Mouse (Mus musculus) CH12.LX (cell line): ENCODE measurements around the gene St3gal3. TPM values are rescaled to one million over a fixed set of nuclear protein-coding genes. Genes with fewer than 3 reads are reported as not detected.

Experiments used
- DNase-seq: peaks from one replicate; pipeline ENCODE4 v3.0.0-alpha.2; 2013; ENCODE audit errors: extremely low read depth
- H3K27ac ChIP-seq: 2 replicates; pipeline ENCODE4 v1.5.1; 2012; ENCODE audit warnings: low read depth, mild to moderate bottlenecking, control low read depth, moderate library complexity; ENCODE audit not compliant: insufficient read depth
- H3K27me3 ChIP-seq: replicated peaks from 2 replicates; pipeline ENCODE3; 2012; ENCODE audit warnings: inconsistent platforms
- H3K36me3 ChIP-seq, 2 experiments: replicated peaks in 1 of 2; 2 replicates each; pipeline versions ENCODE3 to v1.6.1; 2012; ENCODE audit warnings: inconsistent platforms in 1 of 2, low read length in 1 of 2, mild to moderate bottlenecking in 1 of 2, mixed read lengths in 1 of 2, moderate library complexity in 1 of 2; ENCODE audit not compliant: control insufficient read depth in 1 of 2, insufficient read depth in 1 of 2
- H3K4me1 ChIP-seq, 2 experiments: 2 replicates each; pipeline ENCODE4 v1.6.1; 2012; ENCODE audit warnings: inconsistent platforms in 1 of 2, moderate library complexity in 1 of 2; ENCODE audit not compliant: insufficient read depth in 2 of 2, control insufficient read depth in 1 of 2
- H3K4me2 ChIP-seq: 2 replicates; pipeline ENCODE4 v1.6.1; 2012; ENCODE audit warnings: low read depth, mild to moderate bottlenecking, control low read depth; ENCODE audit not compliant: poor library complexity, insufficient read depth, severe bottlenecking
- H3K4me3 ChIP-seq, 3 experiments: fragments of 150-350 bp in 1 of 3; sonication (generic) in 1 of 3; replicated peaks in 1 of 3; 2 replicates each; pipeline versions ENCODE3 to v1.5.1; 2011 to 2012; ENCODE audit warnings: low read depth in 2 of 3, low read length in 2 of 3, mild to moderate bottlenecking in 2 of 3, moderate library complexity in 2 of 3, control low read depth in 1 of 3, improper control_type of control experiment in 1 of 3, inconsistent platforms in 1 of 3, mixed read lengths in 1 of 3; ENCODE audit not compliant: poor library complexity in 1 of 3
- H3K79me2 ChIP-seq: replicated peaks from 2 replicates; pipeline ENCODE4 v1.6.1; 2012; ENCODE audit warnings: mild to moderate bottlenecking, moderate library complexity; ENCODE audit not compliant: control insufficient read depth, poor library complexity, insufficient read depth, severe bottlenecking; ENCODE audit errors: extremely low read depth
- H3K9ac ChIP-seq: 2 replicates; pipeline ENCODE4 v1.6.1; 2012; ENCODE audit warnings: low read depth, mild to moderate bottlenecking, control low read depth, moderate library complexity; ENCODE audit not compliant: insufficient read depth
- H3K9me3 ChIP-seq: replicated peaks from 2 replicates; pipeline ENCODE3; 2012; ENCODE audit warnings: low read length, inconsistent platforms, mixed read lengths
- BHLHE40 ChIP-seq: IDR thresholded peaks from 2 replicates; pipeline ENCODE4 v1.6.1; 2011; ENCODE audit warnings: mild to moderate bottlenecking, low read depth, low read length, improper control_type of control experiment
- CHD2 ChIP-seq: IDR thresholded peaks from 2 replicates; pipeline ENCODE4 v1.6.1; 2011; ENCODE audit warnings: low read length, improper control_type of control experiment
- CTCF ChIP-seq, 2 experiments: IDR thresholded peaks in 1 of 2; conservative IDR thresholded peaks in 1 of 2; 2 replicates each; pipeline ENCODE4 v1.5.1; 2011 to 2012; ENCODE audit warnings: low read depth in 2 of 2, low read length in 2 of 2, improper control_type of control experiment in 1 of 2, inconsistent platforms in 1 of 2, mild to moderate bottlenecking in 1 of 2, moderate library complexity in 1 of 2
- EP300 ChIP-seq: IDR thresholded peaks from 2 replicates; pipeline ENCODE4 v1.6.1; 2011; ENCODE audit warnings: low read length, improper control_type of control experiment
- ETS1 ChIP-seq: conservative IDR thresholded peaks from 2 replicates; pipeline ENCODE4 v1.6.1; 2012; ENCODE audit warnings: low read depth, mild to moderate bottlenecking, inconsistent platforms, low read length, improper control_type of control experiment, moderate library complexity
- GABPA ChIP-seq: IDR thresholded peaks from 2 replicates; pipeline ENCODE4 v1.6.1; 2012; ENCODE audit warnings: low read depth, low read length, improper control_type of control experiment, inconsistent platforms; ENCODE audit not compliant: insufficient replicate concordance
- IRF4 ChIP-seq: IDR thresholded peaks from 2 replicates; pipeline ENCODE4 v1.6.1; 2014; ENCODE audit warnings: low read depth, mild to moderate bottlenecking, inconsistent platforms, low read length, improper control_type of control experiment
- KAT2A ChIP-seq: IDR thresholded peaks from 2 replicates; pipeline ENCODE4 v1.6.1; 2012; ENCODE audit warnings: low read length, improper control_type of control experiment, inconsistent platforms; ENCODE audit not compliant: insufficient replicate concordance
- MAX ChIP-seq: IDR thresholded peaks from 2 replicates; pipeline ENCODE4 v1.6.1; 2011; ENCODE audit warnings: low read length, improper control_type of control experiment
- MAZ ChIP-seq: IDR thresholded peaks from 2 replicates; pipeline ENCODE4 v1.6.1; 2012; ENCODE audit warnings: low read depth, mild to moderate bottlenecking, inconsistent platforms, low read length, improper control_type of control experiment, moderate library complexity
- NELFE ChIP-seq: IDR thresholded peaks from 2 replicates; pipeline ENCODE4 v1.6.1; 2011; ENCODE audit warnings: low read depth, low read length, improper control_type of control experiment
- NRF1 ChIP-seq: IDR thresholded peaks from 2 replicates; pipeline ENCODE4 v1.6.1; 2014; ENCODE audit warnings: low read depth, mild to moderate bottlenecking, inconsistent platforms, low read length, improper control_type of control experiment, moderate library complexity
- PAX5 ChIP-seq: IDR thresholded peaks from 2 replicates; pipeline ENCODE4 v1.6.1; 2012; ENCODE audit warnings: low read length, inconsistent platforms, mixed read lengths
- POLR2A ChIP-seq: IDR thresholded peaks from 2 replicates; pipeline ENCODE4 v1.6.1; 2011; ENCODE audit warnings: low read depth, mild to moderate bottlenecking, improper control_type of control experiment, low read length
- SMC3 ChIP-seq: IDR thresholded peaks from 2 replicates; pipeline ENCODE4 v1.6.1; 2011; ENCODE audit warnings: low read depth, low read length, improper control_type of control experiment
- TCF12 ChIP-seq: IDR thresholded peaks from 2 replicates; pipeline ENCODE4 v1.6.1; 2014; ENCODE audit warnings: low read depth, mild to moderate bottlenecking, inconsistent platforms, low read length, improper control_type of control experiment
- UBTF ChIP-seq: IDR thresholded peaks from 2 replicates; pipeline ENCODE4 v1.6.1; 2012; ENCODE audit warnings: low read depth, mild to moderate bottlenecking, inconsistent platforms, low read length, improper control_type of control experiment, moderate library complexity
- USF1 ChIP-seq: IDR thresholded peaks from 2 replicates; pipeline ENCODE4 v1.6.1; 2014; ENCODE audit warnings: low read depth, mild to moderate bottlenecking, inconsistent platforms, low read length, improper control_type of control experiment
- ZC3H11A ChIP-seq: IDR thresholded peaks from 2 replicates; pipeline ENCODE4 v1.6.1; 2012; ENCODE audit warnings: low read depth, mild to moderate bottlenecking, inconsistent platforms, low read length, improper control_type of control experiment
- ZKSCAN1 ChIP-seq: IDR thresholded peaks from 2 replicates; pipeline ENCODE4 v1.6.1; 2012; ENCODE audit warnings: low read depth, inconsistent platforms, low read length, improper control_type of control experiment, borderline replicate concordance
- dilution Hi-C: fragments of 300-500 bp; cut with MboI; formaldehyde crosslinking; loops from 2 replicates; pipeline ENCODE4 v1.14.3; 2020; ENCODE audit warnings: low sequenced_read_pairs; ENCODE audit not compliant: extremely low pct_unique_long_range_greater_than_20kb, extremely low pct_ligation_motif_present
- in situ Hi-C: fragments of 300-500 bp; cut with MboI; formaldehyde crosslinking; loops from 3 replicates; pipeline ENCODE4 v1.14.3; 2019; ENCODE audit warnings: low sequenced_read_pairs, low pct_ligation_motif_present, low pct_unique_long_range_greater_than_20kb, mixed read lengths
- polyA plus RNA-seq: library from polyadenylated mRNA; unstranded; fragments of >175 nt; gene quantifications from 2 replicates; pipeline ENCODE4 v1.2.1, GENCODE M21; 2012; ENCODE audit warnings: low read depth; ENCODE audit not compliant: insufficient read length
- total RNA-seq, 2 experiments: library from RNA; depleted of rRNA; stranded (reverse); fragments of 300-350 nt in 1 of 2; fragments of >200 nt in 1 of 2; gene quantifications; 2 replicates each; pipeline ENCODE4 v1.2.3; 2012 to 2014

The St3gal3 gene
- total and polyA plus RNA-seq, 3 experiments: 7.1 to 10.1 (median 8.2) TPM

- Histone ChIP-seq H3K27me3 (no peaks in the 10 kb centered on the region), H3K4me2 (no peak overlapping the region), H3K9me3 (peaks cover 6% of the 10 kb centered on the region)
- DNase-seq: no peak
- no peak for TF ChIP-seq USF1
- no peak for TF ChIP-seq CHD2
- TF ChIP-seq MAZ: no peak
- TF ChIP-seq TCF12: no peak
- TF ChIP-seq NELFE: no peak
- TF ChIP-seq, all 38 proteins: peak for 0
- in situ Hi-C loops: no loop called here
- Histone ChIP-seq H3K4me1 (no peaks in the 10 kb centered on the region), H3K9ac (no peak overlapping the region), H3K27ac (no peak overlapping the region), H3K36me3 (peaks cover 0 to 14% of the 10 kb centered on the region in 2 experiments), H3K79me2 (no peaks in the 10 kb centered on the region), H3K4me3 (no peak overlapping the region)
- dilution Hi-C loops: no loop called here
Observed at GRCm38 (mm10) chr4:118112601-118113000, 22.1 kb downstream of the St3gal3 start.

GRCm38 (mm10) chr4:118109649-118110048, 25.1 kb downstream of the St3gal3 start:
- Histone ChIP-seq H3K9me3 (peaks cover 6% of the 10 kb centered on the region), H3K79me2 (no peaks in the 10 kb centered on the region), H3K27me3 (no peaks in the 10 kb centered on the region), H3K4me2 (no peak overlapping the region), H3K4me1 (no peaks in the 10 kb centered on the region), H3K36me3 (peaks cover 0 to 24% of the 10 kb centered on the region in 2 experiments), H3K27ac (no peak overlapping the region), H3K4me3 (no peak overlapping the region), H3K9ac (no peak overlapping the region)
- in situ Hi-C loops (no loop called here), dilution Hi-C loops (no loop called here)
- no peak for TF ChIP-seq BHLHE40
- no peak for TF ChIP-seq TCF12
- no peak for TF ChIP-seq IRF4
- TF ChIP-seq USF1: no peak
- TF ChIP-seq KAT2A: no peak
- TF ChIP-seq MAX: no peak
- TF ChIP-seq EP300: no peak
- TF ChIP-seq CTCF (conservative IDR thresholded peaks at IDR 0.05 in 1 of 2, IDR thresholded peaks at IDR 0.05 in 1 of 2; ENCODE audit: low read depth in 2 of 2, low read length in 2 of 2): no peak
- TF ChIP-seq ETS1: no peak
- no peak for TF ChIP-seq SMC3
- TF ChIP-seq PAX5: no peak
- no peak for TF ChIP-seq UBTF
- no peak for TF ChIP-seq NRF1
- no peak for TF ChIP-seq POLR2A
- no peak for TF ChIP-seq ZC3H11A
- TF ChIP-seq GABPA: no peak
- no peak for TF ChIP-seq ZKSCAN1
- DNase-seq: no peak
